Mouse (Mus musculus) kidney, postnatal 36 days (tissue): Measurements from ENCODE around the gene Eif2b5.

ENCODE experiments used
- DNase-seq, 2 experiments: peaks; one replicate each; pipeline ENCODE4 v3.0.0; 2021 to 2022; ENCODE audit warnings: mixed read lengths in 2 of 2

Eif2b5 gene

GRCm38 (mm10) chr16:20490581-20490980, 8.0 kb upstream of the Eif2b5 start:
- peak in 1 of 2 experiments; percentile 38 for DNase-seq

GRCm38 (mm10) chr16:20491301-20491700, 7.3 kb upstream of the Eif2b5 start:
- no peak for DNase-seq

GRCm38 (mm10) chr16:20493452-20493851, 5.2 kb upstream of the Eif2b5 start:
- DNase-seq: no peak

DNA sequence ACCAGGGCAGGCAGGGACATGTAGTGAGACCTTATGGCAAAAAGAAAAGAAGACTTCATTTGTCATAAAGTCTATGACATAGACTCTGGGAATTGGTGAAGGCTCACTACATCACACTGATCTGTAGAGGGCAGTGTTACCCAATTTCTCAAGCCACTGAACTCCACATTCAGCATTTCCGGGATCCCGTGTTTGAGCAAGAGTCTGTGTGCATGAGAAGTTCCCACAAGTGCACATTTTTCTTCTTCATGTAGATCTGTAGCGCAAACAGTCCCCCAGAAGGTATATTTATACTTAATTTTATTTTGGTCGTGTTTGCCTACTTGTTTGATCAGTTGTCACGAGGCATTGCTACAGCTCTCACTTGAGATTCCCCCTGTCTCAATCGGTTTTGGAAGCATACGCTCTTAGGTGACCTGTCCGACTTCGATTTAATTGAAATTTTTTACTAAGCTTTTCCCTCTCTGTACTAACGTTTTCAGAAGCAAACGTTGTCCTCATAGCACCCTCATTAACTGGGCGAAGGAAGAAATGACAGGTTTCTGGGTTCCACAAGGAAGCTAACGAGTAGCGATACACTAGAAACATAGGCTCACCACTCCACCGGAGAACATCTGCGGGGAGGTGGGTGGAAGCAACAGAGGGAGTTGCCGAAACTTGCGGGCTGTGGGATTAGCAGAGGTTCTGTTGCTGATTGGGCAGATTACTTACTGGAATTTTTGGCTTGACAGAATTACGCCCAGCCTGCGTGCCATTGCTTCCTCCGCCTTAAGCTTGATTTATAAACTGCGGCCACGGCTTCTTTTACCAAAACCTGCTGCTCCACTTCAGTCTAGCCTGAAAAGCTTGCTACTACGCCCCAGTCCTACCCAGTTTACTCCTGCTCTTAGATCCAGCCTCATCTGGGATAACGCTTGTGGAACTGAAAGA, 1.7 kb upstream of the Eif2b5 start:
- peak; percentile 71 to 79 for DNase-seq

GRCm38 (mm10) chr16:20497980-20498676, 489 bp upstream of the Eif2b5 start:
- peak in 1 of 2 experiments; percentile 21 for DNase-seq

DNA sequence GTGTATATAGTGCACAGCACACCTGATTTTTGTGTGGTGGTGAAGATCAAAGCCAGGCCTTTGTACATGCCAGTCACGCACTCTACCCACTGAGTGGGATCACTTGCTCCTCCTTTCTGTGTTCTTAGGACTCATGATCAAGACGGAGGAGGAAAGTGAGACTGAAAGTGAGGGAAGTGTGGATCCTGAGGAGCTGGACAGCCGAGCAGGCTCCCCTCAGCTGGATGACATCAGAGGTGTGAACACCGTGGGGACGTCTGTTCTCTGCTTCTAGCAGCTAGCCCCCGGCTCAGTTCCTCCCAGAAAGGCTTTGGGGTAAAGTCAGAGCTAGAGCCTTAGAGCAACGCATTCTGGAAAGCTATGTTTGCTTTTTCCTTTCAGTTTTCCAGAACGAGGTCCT, 7.4 kb downstream of the Eif2b5 start:
- no peak for DNase-seq

DNA sequence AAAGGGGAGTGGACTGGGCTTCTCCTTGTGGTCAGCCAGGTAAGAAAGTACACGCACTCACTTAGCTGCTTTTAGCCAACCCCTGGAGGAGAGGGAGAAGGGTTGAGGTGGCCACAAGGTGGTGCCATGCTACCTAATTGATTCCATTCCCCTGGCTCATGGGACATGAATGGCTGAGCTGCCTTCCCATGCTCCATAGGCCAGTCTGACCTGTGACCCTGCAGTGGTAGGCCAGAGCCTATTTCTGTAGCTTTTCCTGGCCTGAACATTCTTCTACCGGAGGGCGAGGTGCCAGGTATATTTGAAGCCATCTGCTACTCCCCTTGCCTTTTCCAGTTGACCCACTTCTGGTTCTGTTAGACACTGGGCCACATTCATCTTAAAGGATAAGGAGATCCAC, 10.7 kb downstream of the Eif2b5 start:
- peak; percentile 56 to 77 for DNase-seq

DNA sequence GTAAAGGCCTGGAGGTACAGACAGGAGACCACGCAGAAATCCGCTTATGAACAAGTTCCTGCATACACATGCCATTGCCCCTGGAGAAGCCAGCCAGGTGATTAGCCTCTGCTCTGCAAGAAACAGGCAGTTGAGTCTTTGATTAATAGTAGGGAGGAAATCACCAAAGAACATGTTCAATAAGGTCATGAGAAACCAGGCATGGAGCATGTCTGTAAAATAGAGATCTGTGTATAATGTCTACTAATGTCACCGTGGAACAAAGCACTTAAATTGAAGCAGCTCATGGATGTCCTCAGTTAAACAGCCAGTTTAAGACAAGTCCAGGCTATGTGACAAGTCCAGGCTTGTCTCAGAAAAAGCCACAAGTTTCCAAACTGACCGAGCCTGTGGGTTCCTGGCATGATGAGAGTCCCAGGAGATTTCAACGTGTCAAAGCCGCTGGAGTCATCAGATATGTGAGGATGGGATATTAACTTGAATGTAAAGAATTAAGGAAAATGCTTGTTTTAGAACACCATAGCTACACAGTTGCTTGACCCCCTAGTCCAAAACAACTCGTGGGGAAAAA, 12.7 kb downstream of the Eif2b5 start:
- no peak for DNase-seq

DNA sequence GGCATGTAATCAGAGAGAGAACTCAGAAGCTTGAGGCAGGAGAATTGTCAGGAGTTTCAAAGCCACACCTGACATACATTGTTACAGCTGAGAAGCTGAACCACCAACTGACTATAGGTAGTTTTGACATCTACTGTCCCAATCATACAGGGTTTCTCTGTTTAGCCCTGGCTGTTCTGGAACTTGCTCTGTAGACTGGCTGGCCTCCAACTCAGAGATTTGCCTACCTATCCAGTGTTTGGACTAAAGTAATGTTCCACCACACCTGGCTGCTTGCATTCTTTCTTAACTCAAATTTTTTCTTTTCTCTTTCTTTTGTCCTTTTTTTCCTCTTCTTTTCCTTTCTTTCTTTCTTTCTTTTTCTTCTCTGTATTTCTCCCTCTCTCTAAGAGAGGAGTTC, 17.4 kb downstream of the Eif2b5 start:
- DNase-seq: peak; percentile 43 to 65

DNA sequence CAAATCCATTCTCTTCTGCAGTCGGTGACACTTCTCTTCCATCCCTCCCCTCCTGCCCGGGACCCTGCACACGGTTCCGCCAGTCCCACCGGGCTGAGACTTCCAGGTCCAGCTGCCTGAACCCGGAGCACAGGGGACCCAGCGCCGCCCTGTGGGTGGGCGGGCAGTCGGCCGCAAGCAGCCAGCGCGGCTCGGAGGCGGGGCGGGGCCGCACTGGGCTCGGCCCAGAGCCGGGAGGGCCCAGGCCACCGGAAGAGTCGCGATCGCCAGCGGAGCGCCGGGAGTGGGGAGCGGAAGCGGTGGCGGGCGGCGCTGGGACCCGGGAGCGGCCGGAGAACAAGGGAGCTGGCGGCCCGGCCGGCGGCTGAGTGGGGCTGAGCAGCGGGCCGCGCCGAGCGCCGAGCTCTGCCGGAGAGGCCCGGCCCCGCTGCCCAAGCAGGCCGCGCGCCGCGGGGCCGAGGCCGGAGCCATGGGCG, 18.1 kb downstream of the Eif2b5 start, which contains the start of gene Dvl3:
Gene Dvl3 (plus strand): TSS at position 257 of the 476 bp plus-strand sequence.
- peak; percentile 93 to 97 for DNase-seq

- no peak for DNase-seq
Observed at GRCm38 (mm10) chr16:20517216-20517615, 18.6 kb downstream of the Eif2b5 start.

DNA sequence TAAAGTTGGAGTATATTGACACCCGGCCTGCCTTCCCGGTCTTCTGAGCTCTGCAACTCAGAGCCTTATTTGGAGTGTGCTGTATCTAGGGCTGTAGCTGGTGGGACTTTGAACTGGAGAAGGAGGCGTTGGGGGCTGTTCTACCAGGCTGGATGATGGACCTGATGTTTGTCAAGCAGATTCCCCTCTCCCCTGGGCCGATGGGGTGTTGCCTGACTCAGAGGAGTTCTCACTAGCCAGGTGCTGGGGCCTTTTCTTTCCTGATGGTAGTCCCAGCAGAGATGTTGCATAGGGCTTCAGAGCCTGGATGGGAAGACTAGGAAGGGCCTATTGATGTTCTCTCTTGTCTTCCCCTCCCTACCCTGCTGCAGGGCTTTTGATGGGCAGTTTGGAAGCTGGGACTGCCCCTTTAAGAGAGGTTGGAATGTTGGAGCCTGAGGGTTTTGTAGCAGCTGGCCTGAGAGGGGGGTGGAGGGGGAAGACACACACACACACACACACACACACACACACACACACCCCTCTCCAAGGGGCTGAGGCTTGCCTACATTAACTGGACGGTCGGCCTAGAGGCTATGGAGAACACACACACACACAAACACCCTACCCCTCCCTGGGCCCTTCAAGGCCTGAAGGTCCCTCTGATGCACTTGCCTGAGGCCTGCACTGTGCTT, 19.2 kb downstream of the Eif2b5 start:
- peak; percentile 39 to 54 for DNase-seq

- DNase-seq: no peak
Observed at GRCm38 (mm10) chr16:20523886-20524285, 25.3 kb downstream of the Eif2b5 start.

GRCm38 (mm10) chr16:20528779-20529178, 30.2 kb downstream of the Eif2b5 start:
- DNase-seq: no peak

DNA sequence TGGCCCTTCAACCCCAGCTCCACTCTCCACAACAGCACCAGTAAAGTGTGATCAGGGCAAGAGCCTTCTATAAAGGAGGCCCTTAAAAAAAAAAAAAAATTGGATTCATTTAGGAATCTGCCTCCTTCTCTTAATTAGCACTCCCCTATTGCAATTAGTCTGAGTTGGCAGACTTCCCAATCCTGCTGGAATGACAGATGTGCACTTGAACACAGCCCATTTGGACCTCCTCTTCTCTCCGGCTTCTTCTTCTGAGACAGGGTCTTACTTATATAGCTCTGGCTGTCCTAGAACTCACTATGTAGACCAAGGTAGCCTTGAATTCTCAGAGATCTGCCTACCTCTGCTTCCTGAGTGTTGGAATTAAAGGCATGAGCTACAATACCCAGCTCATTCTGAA, 30.8 kb downstream of the Eif2b5 start:
- no peak for DNase-seq

DNA sequence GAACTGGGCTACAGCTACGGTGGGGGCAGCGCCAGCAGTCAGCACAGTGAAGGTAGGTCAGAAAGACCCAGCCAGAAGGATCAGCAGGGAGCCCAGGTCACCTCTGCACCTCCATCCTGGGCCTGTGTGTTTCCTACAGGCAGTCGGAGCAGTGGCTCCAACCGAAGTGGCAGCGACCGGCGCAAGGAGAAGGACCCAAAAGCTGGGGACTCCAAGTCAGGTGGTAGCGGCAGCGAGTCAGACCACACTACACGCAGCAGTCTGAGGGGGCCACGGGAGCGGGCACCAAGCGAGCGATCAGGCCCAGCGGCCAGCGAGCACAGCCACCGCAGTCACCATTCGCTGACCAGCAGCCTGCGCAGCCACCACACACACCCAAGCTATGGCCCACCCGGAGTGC, 32.3 kb downstream of the Eif2b5 start:
- DNase-seq: no peak

GRCm38 (mm10) chr16:20534617-20535295, 36.1 kb downstream of the Eif2b5 start:
- DNase-seq: no peak

DNA sequence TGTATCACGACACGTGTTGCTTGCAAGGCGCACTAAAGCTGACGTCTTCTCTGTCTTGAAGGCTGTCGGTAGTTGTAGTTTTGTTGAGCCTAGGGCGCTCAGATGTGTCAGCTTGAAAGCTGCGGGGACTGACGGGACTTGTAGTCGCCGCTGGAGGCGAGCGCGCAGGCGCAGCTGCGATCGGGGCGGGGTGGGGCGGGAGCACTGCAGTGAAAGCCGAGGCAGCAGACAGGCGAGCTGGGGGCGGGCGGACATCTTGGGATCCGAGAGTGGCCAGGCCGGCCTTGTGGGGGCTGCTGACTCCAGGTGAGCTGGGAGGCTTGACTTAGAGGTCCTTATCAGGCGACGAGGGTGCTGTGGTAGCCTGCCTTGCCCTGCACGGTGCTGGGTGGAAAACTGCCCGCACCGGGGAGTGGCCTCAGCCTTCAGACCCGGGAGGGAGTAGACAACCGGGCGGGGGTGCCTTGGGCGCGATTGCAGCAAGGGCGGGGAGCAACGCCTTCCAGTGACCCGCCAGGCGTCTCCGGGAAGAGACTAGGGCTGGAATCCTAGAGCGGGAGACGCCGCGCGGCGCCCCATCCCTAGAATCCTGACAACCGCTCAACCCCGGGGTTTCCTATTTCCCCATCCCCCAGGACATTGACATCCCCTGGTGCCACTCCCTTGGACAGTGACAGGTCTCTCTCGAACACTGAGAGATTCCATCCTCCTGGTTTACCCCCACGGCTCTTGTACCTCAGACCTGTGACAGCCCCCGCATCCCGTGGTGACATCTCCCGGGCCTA, 36.9 kb downstream of the Eif2b5 start, which contains the start of gene Ap2m1:
Gene Ap2m1 (plus strand): TSS at position 183 of the 785 bp plus-strand sequence.
- DNase-seq: peak; percentile 95 to 99

GRCm38 (mm10) chr16:20536081-20536665, 37.6 kb downstream of the Eif2b5 start:
- peak in 1 of 2 experiments; percentile 37 for DNase-seq

DNA sequence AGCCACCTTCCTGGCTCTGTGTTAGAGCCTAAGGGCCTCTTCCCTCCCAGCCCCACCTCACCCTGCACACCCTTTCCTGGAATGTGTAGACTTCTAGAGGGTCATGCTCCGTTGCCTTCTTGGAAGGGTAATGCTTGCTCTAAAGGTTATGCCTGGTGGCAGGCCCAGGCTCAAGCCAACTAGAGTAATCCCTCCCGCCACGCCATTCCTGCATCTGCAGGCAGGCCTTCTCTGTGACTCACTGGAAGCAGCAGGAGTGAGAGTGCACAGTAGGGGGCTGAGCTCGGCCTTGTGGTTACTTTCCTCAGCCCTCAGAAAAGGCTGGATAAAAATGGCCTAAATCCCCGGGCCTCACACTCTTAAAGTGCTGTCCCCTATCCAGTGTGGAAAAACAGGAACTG, 38.5 kb downstream of the Eif2b5 start:
- DNase-seq: peak; percentile 81 to 88
